Mouse (Mus musculus): ENCODE data around the gene Hist1h2bm.
"Not testable (repeated sequence)": the region's sequence is repeated elsewhere in the genome, so short reads cannot be mapped to it uniquely, and the experiment has no call there.

GRCm38 (mm10) chr13:21750159-21751017 is 28.5 kb downstream of the Hist1h2bm start, which contains the start of gene Hist1h4k:
- not testable (repeated sequence) for TF ChIP-seq UBTF (IDR thresholded peaks at IDR 0.05; ENCODE audit: borderline replicate concordance, insufficient read depth, low read depth, low read length); EP300 (IDR thresholded peaks at IDR 0.05; ENCODE audit: low read depth in 1 of 2, low read length in 2 of 2); GATA1 (IDR thresholded peaks at IDR 0.05; ENCODE audit: low read depth, low read length); NELFE (IDR thresholded peaks at IDR 0.05; ENCODE audit: low read depth, low read length); CTCF (IDR thresholded peaks at IDR 0.05 in 2 of 3, conservative IDR thresholded peaks at IDR 0.05 in 1 of 3; ENCODE audit: control insufficient read depth in 1 of 3, insufficient read depth in 1 of 3, low read depth in 2 of 3, low read length in 3 of 3, poor library complexity in 1 of 3, severe bottlenecking in 1 of 3); MAFK (IDR thresholded peaks at IDR 0.05; ENCODE audit: borderline replicate concordance, low read depth, low read length); MYC (IDR thresholded peaks at IDR 0.05; ENCODE audit: low read depth, low read length); HCFC1 (IDR thresholded peaks at IDR 0.05; ENCODE audit: low read depth, low read length); MXI1 (IDR thresholded peaks at IDR 0.05; ENCODE audit: low read depth, low read length); TAL1 (IDR thresholded peaks at IDR 0.05; ENCODE audit: low read length); CHD1 (IDR thresholded peaks at IDR 0.05; ENCODE audit: low read depth, low read length); MAZ (IDR thresholded peaks at IDR 0.05; ENCODE audit: low read depth, low read length); ZNF384 (IDR thresholded peaks at IDR 0.05; ENCODE audit: low read depth, low read length)
- peak; percentile 91; the same call in 1 of the 2 replicates for TF ChIP-seq POLR2AphosphoS5 (IDR thresholded peaks at IDR 0.05; ENCODE audit: borderline replicate concordance, low read depth, low read length)

Measured in MEL (cell line).